Mouse (Mus musculus) myocyte (in vitro differentiated cells): Measurements from ENCODE around the gene Rph3a. TPM values are rescaled to one million over a fixed set of nuclear protein-coding genes. Genes with fewer than 3 reads are reported as not detected.

Experiments
- H3K27me3 ChIP-seq: one replicate; pipeline ENCODE4 v1.6.1; 2011; ENCODE audit not compliant: control insufficient read depth, insufficient read depth, insufficient read length
- H3K36me3 ChIP-seq: one replicate; pipeline ENCODE4 v1.6.1; 2011; ENCODE audit not compliant: control insufficient read depth, insufficient read depth
- H3K4me2 ChIP-seq: one replicate; pipeline ENCODE4 v1.6.1; 2011; ENCODE audit warnings: low read depth, control low read depth
- H3K4me3 ChIP-seq: one replicate; pipeline ENCODE4 v1.5.1; 2011; ENCODE audit warnings: mild to moderate bottlenecking, control low read depth, moderate library complexity
- H3K79me2 ChIP-seq: one replicate; pipeline ENCODE4 v1.6.1; 2011; ENCODE audit not compliant: control insufficient read depth, insufficient read depth
- H3ac ChIP-seq: one replicate; pipeline ENCODE4 v1.6.1; 2011; ENCODE audit not compliant: control insufficient read depth, insufficient read length
- CEBPB ChIP-seq: IDR thresholded peaks from 2 replicates; pipeline ENCODE4 v1.6.1; 2011; ENCODE audit warnings: mild to moderate bottlenecking, moderate library complexity; ENCODE audit not compliant: poor library complexity, insufficient read depth, severe bottlenecking
- E2F4 ChIP-seq: IDR thresholded peaks from one replicate; pipeline ENCODE4 v1.6.1; 2011; ENCODE audit warnings: mild to moderate bottlenecking, control low read depth, moderate library complexity; ENCODE audit not compliant: insufficient read depth
- MAX ChIP-seq: IDR thresholded peaks from one replicate; pipeline ENCODE4 v1.6.1; 2011; ENCODE audit warnings: low read depth, mild to moderate bottlenecking, control low read depth
- MYOD1 ChIP-seq, 3 experiments: IDR thresholded peaks; one replicate each; pipeline ENCODE4 v1.6.1; 2011; ENCODE audit warnings: control low read depth in 2 of 3, low read depth in 2 of 3, mild to moderate bottlenecking in 2 of 3, moderate library complexity in 1 of 3; ENCODE audit not compliant: insufficient read length in 2 of 3, control insufficient read depth in 1 of 3
- MYOG ChIP-seq, 3 experiments: IDR thresholded peaks; one replicate each; pipeline ENCODE4 v1.6.1; 2011; ENCODE audit warnings: control low read depth in 2 of 3, low read depth in 2 of 3, mild to moderate bottlenecking in 2 of 3; ENCODE audit not compliant: insufficient read length in 2 of 3, control insufficient read depth in 1 of 3, insufficient read depth in 1 of 3
- POLR2A ChIP-seq: IDR thresholded peaks from one replicate; pipeline ENCODE4 v1.6.1; 2011; ENCODE audit warnings: low read depth, mild to moderate bottlenecking, control low read depth, moderate library complexity; ENCODE audit not compliant: insufficient read length
- POLR2AphosphoS2 ChIP-seq: IDR thresholded peaks from one replicate; pipeline ENCODE4 v1.6.1; 2011; ENCODE audit warnings: low read depth, control low read depth; ENCODE audit not compliant: insufficient read length
- REST ChIP-seq: IDR thresholded peaks from one replicate; pipeline ENCODE4 v1.6.1; 2011; ENCODE audit warnings: mild to moderate bottlenecking, control low read depth, moderate library complexity; ENCODE audit not compliant: insufficient read depth, insufficient read length
- SRF ChIP-seq: IDR thresholded peaks from one replicate; pipeline ENCODE4 v1.6.1; 2011; ENCODE audit warnings: low read depth; ENCODE audit not compliant: control insufficient read depth, insufficient read length
- TCF12 ChIP-seq: IDR thresholded peaks from one replicate; pipeline ENCODE4 v1.6.1; 2011; ENCODE audit warnings: mild to moderate bottlenecking, control low read depth; ENCODE audit not compliant: poor library complexity, insufficient read depth, severe bottlenecking
- TCF3 ChIP-seq: IDR thresholded peaks from one replicate; pipeline ENCODE4 v1.6.1; 2011; ENCODE audit warnings: low read depth, control low read depth; ENCODE audit not compliant: insufficient read length
- USF1 ChIP-seq: IDR thresholded peaks from one replicate; pipeline ENCODE4 v1.6.1; 2011; ENCODE audit warnings: low read depth, mild to moderate bottlenecking, control low read depth, moderate library complexity
- polyA plus RNA-seq: library from polyadenylated mRNA; unstranded; fragments of >200 nt; fragmentation: generic; extraction: Trizol; gene quantifications from one replicate; pipeline ENCODE4 v1.2.1, GENCODE M21; 2012; ENCODE audit warnings: missing spikeins

The Rph3a gene
- polyA plus RNA-seq, 1 experiment, result 0.05 TPM

GRCm38 (mm10) chr5:121006176-121006575 is 3.7 kb downstream of the Rph3a start:
- Histone ChIP-seq H3K36me3 (no peaks in the 10 kb centered on the region), H3K4me3 (no peak overlapping the region), H3K4me2 (no peak overlapping the region), H3K27me3 (peaks cover 6% of the 10 kb centered on the region), H3ac (no peak overlapping the region), H3K79me2 (no peaks in the 10 kb centered on the region)
- no peak for TF ChIP-seq POLR2A
- no peak for TF ChIP-seq SRF
- TF ChIP-seq MYOG (IDR thresholded peaks at IDR 0.05; ENCODE audit: control insufficient read depth in 1 of 3, insufficient read depth in 1 of 3, insufficient read length in 2 of 3, low read depth in 2 of 3), result no peak
- TF ChIP-seq MYOD1 (IDR thresholded peaks at IDR 0.05; ENCODE audit: control insufficient read depth in 1 of 3, insufficient read length in 2 of 3, low read depth in 2 of 3), result no peak
- no peak for TF ChIP-seq POLR2AphosphoS2
- TF ChIP-seq CEBPB, result no peak
- TF ChIP-seq TCF12, result no peak
- TF ChIP-seq E2F4, result no peak
- TF ChIP-seq USF1, result no peak
- no peak for TF ChIP-seq TCF3
- no peak for TF ChIP-seq REST
- TF ChIP-seq MAX, result no peak

- Histone ChIP-seq H3K4me2 (no peak overlapping the region), H3K27me3 (peaks cover 6% of the 10 kb centered on the region), H3ac (no peak overlapping the region), H3K36me3 (no peaks in the 10 kb centered on the region), H3K79me2 (no peaks in the 10 kb centered on the region), H3K4me3 (no peak overlapping the region)
- TF ChIP-seq POLR2AphosphoS2 (no peak), MAX (no peak), TCF12 (no peak), USF1 (no peak), REST (no peak), CEBPB (no peak), MYOD1 (IDR thresholded peaks at IDR 0.05; ENCODE audit: control insufficient read depth in 1 of 3, insufficient read length in 2 of 3, low read depth in 2 of 3) (no peak), MYOG (IDR thresholded peaks at IDR 0.05; ENCODE audit: control insufficient read depth in 1 of 3, insufficient read depth in 1 of 3, insufficient read length in 2 of 3, low read depth in 2 of 3) (no peak), POLR2A (no peak), SRF (no peak), TCF3 (no peak)
These were observed 6.1 kb downstream of the Rph3a start for GRCm38 (mm10) chr5:121003781-121004180.

- Histone ChIP-seq H3K4me3 (no peak overlapping the region), H3K4me2 (no peak overlapping the region), H3ac (no peak overlapping the region), H3K36me3 (no peaks in the 10 kb centered on the region), H3K79me2 (no peaks in the 10 kb centered on the region), H3K27me3 (peaks cover 6% of the 10 kb centered on the region)
- TF ChIP-seq USF1 (no peak), TCF3 (no peak), MYOG (IDR thresholded peaks at IDR 0.05; ENCODE audit: control insufficient read depth in 1 of 3, insufficient read depth in 1 of 3, insufficient read length in 2 of 3, low read depth in 2 of 3) (no peak), E2F4 (no peak), REST (no peak), MAX (no peak), POLR2A (no peak), SRF (no peak), POLR2AphosphoS2 (no peak), TCF12 (no peak), CEBPB (no peak), MYOD1 (IDR thresholded peaks at IDR 0.05; ENCODE audit: control insufficient read depth in 1 of 3, insufficient read length in 2 of 3, low read depth in 2 of 3) (no peak)
These were observed 10.3 kb downstream of the Rph3a start for GRCm38 (mm10) chr5:120999573-120999972.

- H3K4me2 ChIP-seq, result no peak overlapping the region
- TF ChIP-seq MAX (no peak), MYOG (IDR thresholded peaks at IDR 0.05; ENCODE audit: control insufficient read depth in 1 of 3, insufficient read depth in 1 of 3, insufficient read length in 2 of 3, low read depth in 2 of 3) (no peak), CEBPB (no peak), SRF (no peak), MYOD1 (IDR thresholded peaks at IDR 0.05; ENCODE audit: control insufficient read depth in 1 of 3, insufficient read length in 2 of 3, low read depth in 2 of 3) (no peak), TCF12 (no peak), POLR2AphosphoS2 (no peak), POLR2A (no peak), USF1 (no peak), TCF3 (no peak), E2F4 (no peak), REST (no peak)
- H3K27me3 ChIP-seq, result no peaks in the 10 kb centered on the region
- H3K79me2 ChIP-seq, result no peaks in the 10 kb centered on the region
- no peak overlapping the region for H3K4me3 ChIP-seq
- H3K36me3 ChIP-seq, result no peaks in the 10 kb centered on the region
- no peak overlapping the region for H3ac ChIP-seq
These were observed 21.5 kb downstream of the Rph3a start for GRCm38 (mm10) chr5:120988373-120988772.
